In genomic region chr9:64736639-64737405, GRCm38 (mm10) we compare ENCODE assay signal across 8 mouse cellular contexts. TPM values are rescaled to one million over a fixed set of nuclear protein-coding genes. Genes with fewer than 3 reads are reported as not detected.
A peak's percentile ranks its signal among the peaks of the same experiment; 100 is the strongest.
DNase-seq lines count a peak whose midpoint lies in the region; ATAC-seq and TF ChIP-seq lines count a peak whose summit lies in the region.

No protein-coding gene starts in this region.

- 0 out of 2 replicates have a peak, but pooled peaks have one; percentile 13 for TF ChIP-seq CTCF in E14TG2a.4 (conservative IDR thresholded peaks at IDR 0.05; ENCODE audit: low read length)
- peak; percentile 34; the same call in 1 of the 2 replicates for TF ChIP-seq CTCF in kidney, postnatal 0 days (IDR thresholded peaks at IDR 0.05; ENCODE audit: low read depth)
- TF ChIP-seq CTCF in stomach, postnatal 0 days (IDR thresholded peaks at IDR 0.05; ENCODE audit: low read depth): peak; percentile 53

- peaks cover 39% of the 10 kb centered on the region for H3K4me1 ChIP-seq in E14TG2a.4 (replicated peaks; ENCODE audit: low read depth, low read length)
- peaks cover 17% of the 10 kb centered on the region for H3K4me1 ChIP-seq in heart, embryonic 13.5 days
- H3K4me1 ChIP-seq in kidney, postnatal 0 days (replicated peaks; ENCODE audit: insufficient read depth, low read length): no peaks in the 10 kb centered on the region
- H3K4me1 ChIP-seq in liver, embryonic 13.5 days (replicated peaks): peaks cover 29% of the 10 kb centered on the region
- 0 out of 2 replicates have a peak, but pooled peaks cover 2% of the 10 kb centered on the region for H3K4me1 ChIP-seq in neural tube, embryonic 11.5 days (ENCODE audit: control insufficient read depth, insufficient read depth, low read length)
- no peaks in the 10 kb centered on the region for H3K4me1 ChIP-seq in stomach, postnatal 0 days (replicated peaks; ENCODE audit: control insufficient read depth, insufficient read depth)

- H3K27me3 ChIP-seq in E14TG2a.4 (ENCODE audit: insufficient read depth, low read length): no peaks in the 10 kb centered on the region
- no peaks in the 10 kb centered on the region for H3K27me3 ChIP-seq in heart, embryonic 13.5 days (replicated peaks)
- H3K27me3 ChIP-seq in kidney, postnatal 0 days (ENCODE audit: insufficient read depth, low read length): no peaks in the 10 kb centered on the region
- no peaks in the 10 kb centered on the region for H3K27me3 ChIP-seq in liver, embryonic 13.5 days
- no peaks in the 10 kb centered on the region for H3K27me3 ChIP-seq in neural tube, embryonic 11.5 days (ENCODE audit: control insufficient read depth, insufficient read depth, low read length)
- no peaks in the 10 kb centered on the region for H3K27me3 ChIP-seq in stomach, postnatal 0 days (ENCODE audit: control insufficient read depth, insufficient read depth, low read length)

- H3K4me3 ChIP-seq in E14TG2a.4 (replicated peaks; ENCODE audit: low read length): peak overlapping the region; percentile 99
- H3K4me3 ChIP-seq in heart, embryonic 13.5 days: peak overlapping the region; percentile 99
- H3K4me3 ChIP-seq in kidney, postnatal 0 days (replicated peaks; ENCODE audit: low read depth, low read length): peak overlapping the region; percentile 90
- H3K4me3 ChIP-seq in liver, embryonic 13.5 days (replicated peaks): peak overlapping the region; percentile 84
- H3K4me3 ChIP-seq in neural tube, embryonic 11.5 days (ENCODE audit: low read depth, low read length): peak overlapping the region; percentile 98
- peak overlapping the region; percentile 99 for H3K4me3 ChIP-seq in stomach, postnatal 0 days (ENCODE audit: low read depth, low read length)

- peak overlapping the region; percentile 97 for H3K9ac ChIP-seq in heart, embryonic 13.5 days
- peak overlapping the region; percentile 89 for H3K9ac ChIP-seq in kidney, postnatal 0 days (ENCODE audit: low read depth, low read length)
- peak overlapping the region; percentile 92 for H3K9ac ChIP-seq in liver, embryonic 13.5 days
- peak overlapping the region; percentile 91 for H3K9ac ChIP-seq in neural tube, embryonic 11.5 days (ENCODE audit: low read length)
- H3K9ac ChIP-seq in stomach, postnatal 0 days (ENCODE audit: low read length): peak overlapping the region; percentile 96

- peak; percentile 68 for ATAC-seq in heart, embryonic 13.5 days (ENCODE audit: extremely low read depth, insufficient number of reproducible peaks, low FRiP score, low TSS enrichment)
- peak; percentile 68 for ATAC-seq in kidney, postnatal 0 days (replicated peaks; ENCODE audit: low FRiP score, low read depth)
- peak; percentile 75 for ATAC-seq in liver, embryonic 13.5 days (ENCODE audit: low read depth)
- ATAC-seq in neural tube, embryonic 11.5 days (ENCODE audit: insufficient read depth, low FRiP score, low TSS enrichment): peak; percentile 81
- ATAC-seq in stomach, postnatal 0 days (ENCODE audit: low FRiP score, low TSS enrichment): peak; percentile 81

- no peaks in the 10 kb centered on the region for H3K36me3 ChIP-seq in E14TG2a.4 (ENCODE audit: insufficient read depth, low read length)
- no peaks in the 10 kb centered on the region; the same call in 1 of the 2 replicates for H3K36me3 ChIP-seq in heart, embryonic 13.5 days
- no peaks in the 10 kb centered on the region for H3K36me3 ChIP-seq in kidney, postnatal 0 days (ENCODE audit: insufficient read depth, low read length)
- H3K36me3 ChIP-seq in liver, embryonic 13.5 days: no peaks in the 10 kb centered on the region
- no peaks in the 10 kb centered on the region for H3K36me3 ChIP-seq in neural tube, embryonic 11.5 days (ENCODE audit: control insufficient read depth, insufficient read depth, low read length)
- no peaks in the 10 kb centered on the region for H3K36me3 ChIP-seq in stomach, postnatal 0 days (ENCODE audit: control insufficient read depth, insufficient read depth, low read length)

- peak overlapping the region; percentile 91 for H3K4me2 ChIP-seq in heart, embryonic 13.5 days
- peak overlapping the region; percentile 68 for H3K4me2 ChIP-seq in kidney, postnatal 0 days (ENCODE audit: low read length)
- peak overlapping the region; percentile 80 for H3K4me2 ChIP-seq in liver, embryonic 13.5 days
- H3K4me2 ChIP-seq in neural tube, embryonic 11.5 days (ENCODE audit: low read depth): peak overlapping the region; percentile 72
- H3K4me2 ChIP-seq in stomach, postnatal 0 days (replicated peaks; ENCODE audit: low read depth): peak overlapping the region; percentile 67

- DNase-seq in c-Kit-positive CD71-negative TER-119-negative erythroid progenitor cells, embryonic 14.5 days (ENCODE audit: low read depth): peak; percentile 60
- DNase-seq in fat pad, adult 2 months (ENCODE audit: extremely low read depth, low read depth, low spot score): peak; percentile 13
- peak; percentile 90 for DNase-seq in kidney, postnatal 0 days (ENCODE audit: low spot score)
- DNase-seq in liver, embryonic 13.5 days: peak; percentile 67
- DNase-seq in neural tube, embryonic 11.5 days (ENCODE audit: low spot score): peak; percentile 62
- peak; percentile 81 for DNase-seq in stomach, postnatal 0 days (ENCODE audit: low spot score)

- H3K27ac ChIP-seq in heart, embryonic 13.5 days (replicated peaks): peak overlapping the region; percentile 98
- peak overlapping the region; percentile 94 for H3K27ac ChIP-seq in kidney, postnatal 0 days
- H3K27ac ChIP-seq in liver, embryonic 13.5 days: peak overlapping the region; percentile 93
- H3K27ac ChIP-seq in neural tube, embryonic 11.5 days (ENCODE audit: low read depth, low read length): peak overlapping the region; percentile 84
- peak overlapping the region; percentile 98 for H3K27ac ChIP-seq in stomach, postnatal 0 days (replicated peaks)

- TF ChIP-seq EP300 in stomach, postnatal 0 days (optimal IDR thresholded peaks at IDR 0.05): peak; percentile 54

- WGBS in heart, embryonic 13.5 days: under 1% methylated on average over 35 of the region's 35 CpGs
- WGBS in kidney, postnatal 0 days: under 1% methylated on average over 33 of the region's 35 CpGs
- 1% methylated on average over 35 of the region's 35 CpGs for WGBS in liver, embryonic 13.5 days (ENCODE audit: insufficient replicate concordance)
- WGBS in neural tube, embryonic 11.5 days: 0% methylated on average over 34 of the region's 35 CpGs
- under 1% methylated on average over 33 of the region's 35 CpGs for WGBS in stomach, postnatal 0 days

- no peaks in the 10 kb centered on the region for H3K9me3 ChIP-seq in E14TG2a.4 (ENCODE audit: low read length)
- H3K9me3 ChIP-seq in heart, embryonic 13.5 days: no peaks in the 10 kb centered on the region
- H3K9me3 ChIP-seq in kidney, postnatal 0 days (replicated peaks; ENCODE audit: low read length): no peaks in the 10 kb centered on the region
- no peaks in the 10 kb centered on the region for H3K9me3 ChIP-seq in liver, embryonic 13.5 days (replicated peaks)
- no peaks in the 10 kb centered on the region for H3K9me3 ChIP-seq in neural tube, embryonic 11.5 days (ENCODE audit: control insufficient read depth, low read length)
- H3K9me3 ChIP-seq in stomach, postnatal 0 days (ENCODE audit: control insufficient read depth, low read length): no peaks in the 10 kb centered on the region

RNA-seq across cellular contexts. Expression of gene Rab11a, which starts 0.7 kb away (rescaled TPM):
- 335 and 366 TPM in 2 replicates for polyA plus RNA-seq in heart, embryonic 13.5 days (2015; fragmentation: Nextera tagmentation; extraction: Ambion mirVana)
- 1,132 and 1,149 TPM in 2 replicates for polyA plus RNA-seq in kidney, postnatal 0 days (2015; fragmentation: Nextera tagmentation; extraction: Ambion mirVana)
- 254 and 265 TPM in 2 replicates for polyA plus RNA-seq in liver, embryonic 13.5 days (2015; fragmentation: Nextera tagmentation; extraction: Ambion mirVana)
- polyA plus RNA-seq in neural tube, embryonic 11.5 days (2014; fragmentation: Nextera tagmentation; extraction: Ambion mirVana): 292 and 312 TPM in 2 replicates
- polyA plus RNA-seq in stomach, postnatal 0 days (2015; fragmentation: Nextera tagmentation; extraction: Ambion mirVana): 1,191 and 1,262 TPM in 2 replicates

Comparison
In these comparisons a context has a peak if more than half of its experiments do, and no peak if none do; other contexts are left out.
1. Peak in every context shown above with its lines: DNase-seq, ATAC-seq, H3K4me3 ChIP-seq and H3K27ac ChIP-seq.
2. DNase-seq: peak in every context shown above with its lines; median percentile 90 in kidney, postnatal 0 days; 81 in stomach, postnatal 0 days; 67 in liver, embryonic 13.5 days; 62 in neural tube, embryonic 11.5 days; 60 in c-Kit-positive CD71-negative TER-119-negative erythroid progenitor cells, embryonic 14.5 days; 13 in fat pad, adult 2 months.